Mouse (Mus musculus) testis, adult 10 weeks (tissue): Measurements from ENCODE around the gene Ferd3l. TPM values are rescaled to one million over a fixed set of nuclear protein-coding genes. Genes with fewer than 3 reads are reported as not detected.

Source experiments
- polyA plus RNA-seq: library from polyadenylated mRNA; stranded (reverse); fragments of 350-450 nt; fragmentation: Illumina TruSeq; extraction: RNeasy Lipid Tissue Mini Kit (QIAGEN cat#74804); gene quantifications from one replicate; pipeline ENCODE4 v1.2.3, GENCODE M21; 2014; ENCODE audit warnings: low read depth, low replicate concordance

Gene Ferd3l
- polyA plus RNA-seq, result not detected

GRCm38 (mm10) chr12:33928331-33929192, at the start of gene Ferd3l:
Gene Ferd3l (plus strand): TSS chr12:33928425.

GRCm38 (mm10) chr12:33957400-33958240, 29.4 kb downstream of the Ferd3l start, which contains the start of gene Twist1:
Gene Twist1 (plus strand): TSS chr12:33957671.

Other genes with a start within 250 kb of the Ferd3l start
- gene Twist1, start 29.2 kb downstream of the Ferd3l start, polyA plus RNA-seq, result 1.4 TPM